Mouse (Mus musculus): ENCODE results near the gene Mybpc3.

Mybpc3 gene

DNA sequence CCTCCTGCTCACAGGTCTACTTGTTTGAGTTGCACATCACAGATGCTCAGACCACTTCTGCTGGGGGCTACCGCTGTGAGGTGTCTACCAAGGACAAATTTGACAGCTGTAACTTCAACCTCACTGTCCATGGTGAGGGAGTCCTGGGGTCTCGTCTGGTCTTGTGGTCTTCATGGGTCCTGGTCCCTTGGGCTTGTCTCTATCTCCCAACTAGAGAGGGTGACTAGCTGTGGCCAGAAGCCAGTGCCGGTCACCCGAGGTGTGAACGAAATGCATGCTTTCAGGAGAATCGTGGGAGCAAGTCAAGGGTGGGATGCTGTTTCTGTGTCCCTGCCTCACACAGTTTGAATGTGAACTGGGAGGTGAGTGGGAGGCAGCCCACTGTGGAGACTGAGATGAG is 3.1 kb downstream of the Mybpc3 start:
- DNase-seq (ENCODE audit: extremely low read depth, low read depth) = no peak

DNA sequence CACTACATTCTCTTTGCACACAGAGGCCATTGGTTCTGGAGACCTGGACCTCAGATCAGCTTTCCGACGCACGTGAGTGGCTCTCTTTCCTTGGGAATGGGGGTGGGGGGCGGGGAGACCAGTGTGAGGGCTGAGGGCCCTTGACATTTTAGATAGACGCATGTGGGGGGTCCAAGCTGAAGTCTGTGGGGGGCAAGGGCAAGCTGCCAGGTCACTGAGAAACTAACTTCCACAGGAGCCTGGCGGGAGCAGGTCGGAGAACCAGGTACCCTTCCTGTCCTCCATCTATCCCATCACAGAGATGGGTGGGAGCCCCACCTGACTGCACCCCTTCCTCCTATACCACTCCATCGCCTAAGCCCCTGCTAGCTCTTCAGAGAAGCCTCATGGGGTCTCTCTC is 3.6 kb downstream of the Mybpc3 start:
- no peak for DNase-seq (ENCODE audit: extremely low read depth, low read depth)

- DNase-seq (ENCODE audit: extremely low read depth, low read depth) = no peak
Observed at GRCm38 (mm10) chr2:91123521-91123920, 5.6 kb downstream of the Mybpc3 start.

- DNase-seq (ENCODE audit: extremely low read depth, low read depth) = no peak
Observed at GRCm38 (mm10) chr2:91125101-91125500, 7.2 kb downstream of the Mybpc3 start.

DNA sequence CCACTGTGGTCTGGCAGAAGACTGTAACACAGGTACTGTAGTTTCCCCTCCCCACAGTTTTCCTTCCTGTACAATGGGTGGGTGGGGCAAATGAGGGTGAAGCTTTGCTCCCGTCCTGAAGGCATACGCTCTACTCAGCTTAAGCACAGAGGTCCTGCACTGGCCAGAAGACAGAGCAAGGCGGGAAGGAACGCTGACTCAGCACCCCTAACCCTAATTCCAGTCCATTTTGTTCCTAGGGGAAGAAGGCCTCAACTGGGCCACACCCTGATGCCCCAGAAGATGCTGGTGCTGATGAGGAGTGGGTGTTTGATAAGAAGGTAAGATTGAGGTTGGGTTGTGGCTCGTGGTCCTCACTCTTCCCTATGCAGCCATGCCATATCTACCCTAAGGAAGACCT is 10.8 kb downstream of the Mybpc3 start:
- no peak for DNase-seq (ENCODE audit: extremely low read depth, low read depth)

DNA sequence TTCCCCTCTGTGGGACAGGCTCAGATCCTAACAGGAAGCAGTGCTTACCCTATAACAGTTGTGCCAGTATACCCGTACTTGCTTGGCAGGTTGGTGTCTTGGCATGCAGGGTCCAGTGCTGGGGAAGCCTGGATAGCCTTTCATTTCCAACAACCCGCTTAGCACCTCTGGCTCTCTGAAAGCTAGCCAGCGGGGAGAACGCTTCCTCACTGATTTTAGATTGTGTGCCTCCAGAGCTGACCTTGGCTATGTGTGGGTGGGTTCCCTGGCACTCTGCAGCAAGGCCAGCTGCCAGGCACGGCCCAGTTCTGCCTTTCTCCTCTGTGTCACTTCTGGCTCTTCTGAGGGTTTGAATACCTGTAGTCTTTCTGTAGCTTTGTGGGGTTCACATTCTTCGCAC is 12.2 kb downstream of the Mybpc3 start:
- no peak for DNase-seq (ENCODE audit: extremely low read depth, low read depth)

DNA sequence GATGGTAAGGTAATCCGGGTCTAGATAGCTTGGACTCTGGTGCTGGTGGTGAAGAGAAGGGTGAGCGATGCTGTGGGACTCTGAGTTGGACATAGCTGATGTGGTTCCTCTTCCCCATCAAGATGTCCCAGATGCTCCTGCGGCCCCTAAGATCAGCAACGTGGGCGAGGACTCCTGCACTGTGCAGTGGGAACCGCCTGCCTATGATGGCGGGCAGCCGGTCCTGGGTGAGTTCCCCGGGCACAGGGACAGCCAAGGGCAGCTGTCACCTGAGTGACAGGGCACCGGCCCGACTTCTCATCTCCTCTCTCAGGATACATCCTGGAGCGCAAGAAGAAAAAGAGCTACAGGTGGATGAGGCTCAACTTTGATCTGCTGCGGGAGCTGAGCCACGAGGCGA is 13.3 kb downstream of the Mybpc3 start:
- no peak for DNase-seq (ENCODE audit: extremely low read depth, low read depth)

DNA sequence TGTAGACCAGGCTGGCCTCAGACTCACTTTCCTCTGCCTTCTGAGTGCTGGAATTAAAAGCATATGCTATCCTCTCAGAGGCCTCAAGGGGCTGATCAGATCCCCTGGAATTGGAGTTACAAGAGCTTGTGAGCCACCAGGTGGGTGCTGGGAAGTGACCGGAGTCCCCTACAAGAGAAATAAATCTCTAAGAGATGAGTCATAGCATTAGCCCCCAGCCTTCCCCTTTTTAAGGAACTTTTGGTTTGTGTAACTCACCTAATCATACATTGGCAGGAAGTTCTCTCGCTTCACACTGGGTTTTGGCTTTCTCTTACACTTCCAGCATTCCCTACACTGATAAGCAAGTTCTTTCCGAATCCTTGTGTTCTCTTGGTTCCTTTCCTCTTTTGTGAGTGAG is 14.1 kb downstream of the Mybpc3 start:
- DNase-seq (ENCODE audit: extremely low read depth, low read depth) = peak; percentile 15

- no peak for DNase-seq (ENCODE audit: extremely low read depth, low read depth)
Observed at GRCm38 (mm10) chr2:91136513-91137412, 18.8 kb downstream of the Mybpc3 start.

DNA sequence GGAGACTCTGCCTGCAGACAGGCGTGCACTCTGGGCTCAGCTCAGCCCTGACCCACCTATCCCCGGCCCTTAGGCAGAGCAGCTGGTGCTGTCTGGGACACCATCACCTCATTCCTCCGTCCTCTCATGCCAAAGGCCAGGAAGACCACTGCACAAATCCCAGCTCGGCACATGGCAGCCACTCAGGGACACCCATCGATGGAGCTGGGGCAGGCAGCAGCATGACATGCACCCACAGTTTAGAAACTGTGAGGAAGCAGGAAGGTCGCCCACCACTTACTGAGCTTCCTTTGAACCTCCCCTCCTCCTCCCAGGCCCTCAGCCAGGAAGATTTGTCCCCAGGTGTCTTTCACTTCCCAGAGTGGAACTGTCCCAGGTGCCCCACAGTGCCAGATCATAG is 19.5 kb downstream of the Mybpc3 start:
- no peak for DNase-seq (ENCODE audit: extremely low read depth, low read depth)

DNA sequence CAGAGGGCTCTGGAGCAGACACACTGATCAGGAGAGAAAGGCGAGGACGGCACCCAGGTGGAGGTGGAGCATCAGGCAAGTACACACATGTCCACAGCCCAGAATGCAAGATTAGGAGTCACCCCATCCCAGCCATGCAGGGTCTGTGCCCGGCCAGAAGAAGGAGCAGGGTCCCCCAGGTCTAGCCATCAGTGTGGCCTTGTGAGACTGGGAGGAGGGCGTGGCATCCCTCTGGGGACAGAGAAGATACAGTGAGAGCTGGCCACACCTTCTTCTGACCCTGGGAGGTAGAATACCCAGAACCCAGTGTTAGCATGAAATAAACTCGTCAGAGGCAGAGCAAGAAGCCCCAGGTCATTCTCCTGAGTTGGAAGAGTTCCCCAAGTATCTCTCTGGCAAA is 21.4 kb downstream of the Mybpc3 start:
- no peak for DNase-seq (ENCODE audit: extremely low read depth, low read depth)

GRCm38 (mm10) chr2:91139764-91140163 is 21.8 kb downstream of the Mybpc3 start:
- DNase-seq (ENCODE audit: extremely low read depth, low read depth) = no peak

GRCm38 (mm10) chr2:91142920-91143319 is 25.0 kb downstream of the Mybpc3 start:
- DNase-seq (ENCODE audit: extremely low read depth, low read depth) = no peak

DNA sequence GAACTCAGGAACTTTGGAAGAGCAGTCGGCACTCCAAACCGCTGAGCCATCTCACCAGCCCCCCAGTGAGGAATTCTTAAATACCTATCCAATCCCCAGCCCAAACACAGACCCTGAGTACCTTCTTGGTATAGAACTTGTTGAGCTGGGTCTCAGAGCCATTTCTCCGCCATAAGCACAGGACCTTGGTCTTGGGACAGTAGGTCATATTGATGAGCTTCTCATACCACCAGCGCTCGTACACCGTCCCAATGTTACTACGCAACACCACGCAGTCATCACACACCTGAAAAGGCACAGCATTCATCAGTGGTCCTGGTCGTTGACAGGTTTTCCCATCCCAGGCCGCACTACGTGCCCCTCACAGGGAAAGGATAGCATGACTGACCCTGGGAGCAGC is 25.5 kb downstream of the Mybpc3 start:
- DNase-seq (ENCODE audit: extremely low read depth, low read depth) = no peak

GRCm38 (mm10) chr2:91148101-91148500 is 30.2 kb downstream of the Mybpc3 start:
- no peak for DNase-seq (ENCODE audit: extremely low read depth, low read depth)

DNA sequence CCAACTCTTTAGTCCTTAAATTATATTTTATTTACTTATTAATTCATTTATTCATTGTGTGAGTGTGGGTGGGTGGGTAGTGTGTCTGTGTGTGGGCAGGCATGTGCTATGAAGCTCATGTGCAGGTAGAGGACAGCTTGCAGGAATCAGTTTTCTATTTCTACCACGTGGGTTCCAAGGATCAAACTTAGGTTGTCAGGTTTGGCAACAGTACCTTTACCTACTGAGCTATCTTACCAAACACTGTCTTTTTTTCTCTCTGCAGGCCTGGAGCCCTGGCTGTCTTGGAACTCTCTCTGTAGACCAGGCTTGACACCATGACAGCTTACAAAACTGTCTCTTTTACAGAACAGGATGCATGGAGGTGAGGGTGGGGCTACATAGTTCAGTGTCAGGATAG is 33.4 kb downstream of the Mybpc3 start:
- no peak for DNase-seq (ENCODE audit: extremely low read depth, low read depth)

- no peak for DNase-seq (ENCODE audit: extremely low read depth, low read depth)
Observed at GRCm38 (mm10) chr2:91152885-91153377, 35.0 kb downstream of the Mybpc3 start.

- DNase-seq (ENCODE audit: extremely low read depth, low read depth) = no peak
Observed at GRCm38 (mm10) chr2:91154091-91154490, 36.1 kb downstream of the Mybpc3 start.

GRCm38 (mm10) chr2:91157002-91157752 is 39.2 kb downstream of the Mybpc3 start:
- no peak for DNase-seq (ENCODE audit: extremely low read depth, low read depth)

- DNase-seq (ENCODE audit: extremely low read depth, low read depth) = no peak
Observed at GRCm38 (mm10) chr2:91160591-91160990, 42.6 kb downstream of the Mybpc3 start.

DNA sequence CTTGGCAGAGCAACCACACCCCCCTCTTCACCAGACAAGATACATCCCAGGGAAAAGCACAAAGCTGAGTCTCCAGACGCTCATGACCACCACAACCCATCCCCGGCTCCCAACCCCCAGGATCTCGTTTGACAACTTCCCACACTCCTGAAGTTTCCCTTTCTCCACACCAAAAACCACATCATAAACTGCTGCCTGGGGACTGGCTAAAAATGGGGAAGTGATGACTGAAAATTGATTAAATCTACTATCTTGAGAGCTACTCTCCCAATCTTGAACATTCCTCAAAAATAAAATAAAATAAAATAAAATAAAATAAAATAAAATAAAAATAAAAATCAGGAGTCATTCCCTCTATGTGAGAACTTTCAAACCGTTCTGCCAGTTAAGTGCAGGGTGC is 45.0 kb downstream of the Mybpc3 start:
- DNase-seq (ENCODE audit: extremely low read depth, low read depth) = no peak

DNA sequence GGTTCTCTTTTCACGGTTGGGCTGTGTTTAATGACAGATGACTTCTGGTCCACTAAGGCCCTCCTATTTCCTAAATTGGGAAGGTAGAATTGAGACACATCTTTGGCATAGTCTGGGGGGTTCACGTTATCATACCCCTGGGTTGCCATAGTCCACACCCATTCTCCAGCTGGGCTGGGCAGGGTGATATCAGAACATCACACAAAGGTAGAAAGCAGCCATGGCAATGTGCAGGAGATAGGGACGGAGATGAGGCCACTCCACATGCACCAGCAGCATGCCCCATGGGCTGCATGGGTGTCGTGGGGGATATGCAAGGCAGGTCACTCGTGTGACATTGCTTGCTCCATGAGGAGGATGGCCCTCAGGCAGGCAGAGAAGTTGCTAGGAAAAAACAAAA is 45.6 kb downstream of the Mybpc3 start:
- no peak for DNase-seq (ENCODE audit: extremely low read depth, low read depth)

- DNase-seq (ENCODE audit: extremely low read depth, low read depth) = no peak
Observed at GRCm38 (mm10) chr2:91164991-91165390, 47.0 kb downstream of the Mybpc3 start.
